In genomic region chr15:85716045-85716444, GRCm38 (mm10) we compare ENCODE assay signal across 9 mouse cellular contexts. TPM values are rescaled to one million over a fixed set of nuclear protein-coding genes. Genes with fewer than 3 reads are reported as not detected.
A peak's percentile ranks its signal among the peaks of the same experiment; 100 is the strongest.
DNase-seq lines count a peak whose midpoint lies in the region; ATAC-seq and TF ChIP-seq lines count a peak whose summit lies in the region.
"Had no signal": no experiment of that assay in that cellular context is flagged by ENCODE, and none has a peak within 500 bp of the region (broad histone marks: within the 10 kb centered on the region; RNA-seq: fewer than 3 reads in every experiment).

No protein-coding gene starts in this region.

- WGBS in lung, adult 2 months: 4% methylated on average over 7 of the region's 7 CpGs

- TF ChIP-seq CTCF in lung, adult 2 months (IDR thresholded peaks at IDR 0.05; ENCODE audit: insufficient read depth, low read length): peak; percentile 93

- no peaks in the 10 kb centered on the region for H3K4me1 ChIP-seq in lung, adult 2 months (ENCODE audit: control insufficient read depth, insufficient read depth, low read length)

- DNase-seq in adrenal gland, adult 2 months: peak; percentile 84
- DNase-seq in embryo, embryonic 10 days (ENCODE audit: low spot score): peak; percentile 90
- peak; percentile 67 to 79 for DNase-seq in gastrocnemius, postnatal 4 days (ENCODE audit: low spot score in 2 of 2)
- peak; percentile 85 to 93 for DNase-seq in kidney, postnatal 36 days
- peak; percentile 83 for DNase-seq in lung, adult 2 months
- DNase-seq in ovary, postnatal 36 days (ENCODE audit: low spot score): peak; percentile 80
- peak; percentile 58 to 84 for DNase-seq in thymus, postnatal 10 days (ENCODE audit: low spot score in 2 of 2)

- ATAC-seq in CD4-positive, CD25-positive, alpha-beta regulatory T cell, adult 4 months: peak; percentile 86

- TF ChIP-seq POLR2A in lung, adult 2 months (IDR thresholded peaks at IDR 0.05; ENCODE audit: borderline replicate concordance, extremely low read depth, low read depth, low read length): no peak

- no peak overlapping the region for H3K4me3 ChIP-seq in lung, adult 2 months (replicated peaks; ENCODE audit: extremely low read depth, low read depth, low read length)
- H3K4me3 ChIP-seq: heart, embryonic 13.5 days had no signal

RNA-seq across cellular contexts. Expression of gene Ppara, which starts 18.7 kb away (rescaled TPM):
- polyA plus RNA-seq in CD4-positive, CD25-positive, alpha-beta regulatory T cell, adult 4 months (2017; shearing (Covaris generic)): under 1 TPM in 1 of 2 experiments, not detected in 1; 0.20 TPM
- 10 to 100 TPM; 37.2 to 48.9 TPM for total RNA-seq in adrenal gland, adult 2 months (2021)
- polyA plus RNA-seq in adrenal gland, adult 2 months (2012; rRNA removed): 6.3 and 8.5 TPM in 2 replicates
- 1 to 10 TPM; 6.9 to 9.3 TPM for total RNA-seq in gastrocnemius, postnatal 4 days (2021)
- 2.2 and 2.3 TPM in 2 replicates for polyA plus RNA-seq in lung, adult 2 months (2012; rRNA removed)
